Mouse (Mus musculus): ENCODE data around the gene Prmt8.

DNA sequence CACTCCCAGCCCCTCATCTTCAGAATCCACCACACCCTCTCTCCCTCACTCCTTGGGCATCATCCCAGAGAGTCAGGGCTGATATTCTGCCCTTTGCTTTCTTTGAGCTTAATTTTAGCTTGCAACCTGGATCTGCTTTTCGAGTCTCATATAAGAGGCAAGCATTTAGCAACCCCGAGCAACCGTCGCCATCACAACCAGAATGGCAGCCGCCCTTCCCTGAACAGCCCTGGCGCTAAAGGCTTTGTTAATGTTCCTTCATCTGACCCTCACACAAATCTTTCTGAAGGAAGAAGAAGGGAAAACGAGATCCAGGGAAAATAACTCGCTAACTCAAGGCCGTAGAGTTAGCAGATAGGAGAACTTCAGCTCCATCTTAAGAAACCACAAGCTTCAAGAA is 17.8 kb downstream of the Prmt8 start:
- TF ChIP-seq MYC (IDR thresholded peaks at IDR 0.05; ENCODE audit: low read depth, low read length) = no peak
- no peak for TF ChIP-seq POLR2A (IDR thresholded peaks at IDR 0.05; ENCODE audit: control insufficient read depth in 1 of 2, insufficient read depth in 1 of 2, low read depth in 1 of 2, low read length in 2 of 2, poor library complexity in 1 of 2)
